Mouse (Mus musculus) heart, embryonic 12.5 days (tissue): Measurements from ENCODE around the gene Gstm1. TPM values are rescaled to one million over a fixed set of nuclear protein-coding genes. Genes with fewer than 3 reads are reported as not detected.
A peak's percentile ranks its signal among the peaks of the same experiment; 100 is the strongest.
"Not testable (repeated sequence)": the region's sequence is repeated elsewhere in the genome, so short reads cannot be mapped to it uniquely, and the experiment has no call there.

Experiments used
- ATAC-seq: fragments of 200-750 bp; cut with Nextera tagmentation; 2 replicates; pipeline ENCODE4 v1.8.0; 2017; ENCODE audit warnings: moderate TSS enrichment, moderate library complexity; ENCODE audit not compliant: insufficient number of reproducible peaks, low FRiP score
- H3K27ac ChIP-seq: fragments of 300-500 bp; sonication (generic); 2 replicates; pipeline ENCODE4 v1.5.1; 2016; ENCODE audit warnings: mild to moderate bottlenecking, moderate library complexity; ENCODE audit not compliant: poor library complexity, severe bottlenecking
- H3K27me3 ChIP-seq: fragments of 300-500 bp; sonication (generic); replicated peaks from 2 replicates; pipeline ENCODE4 v1.6.1; 2016; ENCODE audit warnings: mild to moderate bottlenecking, moderate library complexity
- H3K36me3 ChIP-seq: fragments of 300-500 bp; sonication (generic); 2 replicates; pipeline ENCODE4 v1.6.1; 2016; ENCODE audit warnings: mild to moderate bottlenecking, moderate library complexity
- H3K4me1 ChIP-seq: fragments of 300-500 bp; sonication (generic); replicated peaks from 2 replicates; pipeline ENCODE4 v1.6.1; 2016; ENCODE audit warnings: mild to moderate bottlenecking
- H3K4me2 ChIP-seq: fragments of 300-500 bp; sonication (generic); 2 replicates; pipeline ENCODE4 v1.6.1; 2016; ENCODE audit warnings: mild to moderate bottlenecking, moderate library complexity
- H3K4me3 ChIP-seq: fragments of 300-500 bp; sonication (generic); 2 replicates; pipeline ENCODE4 v1.5.1; 2016; ENCODE audit warnings: mild to moderate bottlenecking
- H3K9ac ChIP-seq: fragments of 300-500 bp; sonication (generic); 2 replicates; pipeline ENCODE4 v1.6.1; 2016; ENCODE audit warnings: mild to moderate bottlenecking, moderate library complexity
- H3K9me3 ChIP-seq: fragments of 300-500 bp; sonication (generic); replicated peaks from 2 replicates; pipeline ENCODE4 v1.6.1; 2016; ENCODE audit warnings: mild to moderate bottlenecking, moderate library complexity
- WGBS: fragments of 180-500 bp; shearing (Covaris S2); methylation state at CpG from one replicate; pipeline ENCODE4 v1.1.7; 2016; 5-methylcytosine and 5-hydroxymethylcytosine counted together
- polyA plus RNA-seq: library from polyadenylated mRNA; unstranded; fragments of >200 nt; fragmentation: Nextera tagmentation; extraction: Ambion mirVana; gene quantifications from 2 replicates; pipeline ENCODE4 v1.2.1, GENCODE M21; 2016

The Gstm1 gene
- polyA plus RNA-seq, 1 experiment from 2014 or later: 35.6 TPM

DNA sequence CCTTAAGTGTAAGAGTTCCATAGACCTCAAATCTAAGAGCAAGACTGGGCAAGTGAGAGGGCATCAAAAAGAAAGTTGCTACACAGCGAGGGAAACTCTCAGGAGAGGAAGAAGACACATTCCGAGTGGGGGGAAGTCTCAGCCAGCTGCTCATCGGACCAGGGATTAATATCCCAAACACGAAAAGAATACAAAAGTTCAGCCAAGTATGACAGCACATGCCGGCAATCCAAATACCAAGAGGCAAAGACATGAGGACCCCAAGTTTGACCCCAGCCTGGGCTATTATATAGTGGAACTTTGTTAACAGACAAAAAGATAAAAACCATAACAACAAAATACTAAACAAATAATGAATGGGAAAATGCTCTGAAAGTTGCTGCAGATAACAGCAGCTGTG, 15.4 kb upstream of the Gstm1 start:
- peaks cover 17% of the 10 kb centered on the region for H3K27me3 ChIP-seq
- no peak overlapping the region for H3K9ac ChIP-seq
- no peaks in the 10 kb centered on the region for H3K4me1 ChIP-seq
- H3K4me2 ChIP-seq: no peak overlapping the region
- H3K27ac ChIP-seq: no peak overlapping the region
- H3K9me3 ChIP-seq: no peaks in the 10 kb centered on the region
- no peak for ATAC-seq
- H3K36me3 ChIP-seq: no peaks in the 10 kb centered on the region
- H3K4me3 ChIP-seq: no peak overlapping the region
- WGBS: 79% methylated on average over 5 of the region's 5 CpGs

DNA sequence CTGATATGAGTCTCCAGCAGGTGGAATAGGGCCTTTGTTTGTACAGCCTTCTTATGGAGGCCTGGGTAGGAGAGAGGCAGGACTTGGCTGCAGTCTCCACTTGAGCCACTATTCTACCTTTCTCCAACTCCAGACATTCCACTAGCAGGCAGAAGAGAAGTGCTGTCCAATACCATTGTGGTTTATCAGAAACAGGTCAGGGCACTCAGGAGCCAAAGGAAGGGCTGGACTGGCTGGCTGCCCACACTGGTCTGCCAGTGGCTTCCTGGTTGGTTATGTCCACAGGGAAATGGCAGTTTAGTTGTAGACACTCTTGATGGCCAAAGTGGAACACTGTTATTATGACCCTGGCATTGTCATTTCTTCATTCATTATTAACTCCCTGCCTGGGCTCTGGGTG, 14.3 kb upstream of the Gstm1 start:
- Histone ChIP-seq H3K27me3 (peaks cover 20% of the 10 kb centered on the region), H3K4me2 (no peak overlapping the region), H3K9me3 (no peaks in the 10 kb centered on the region), H3K36me3 (no peaks in the 10 kb centered on the region), H3K27ac (no peak overlapping the region), H3K4me3 (no peak overlapping the region), H3K4me1 (no peaks in the 10 kb centered on the region), H3K9ac (no peak overlapping the region)
- ATAC-seq: no peak

DNA sequence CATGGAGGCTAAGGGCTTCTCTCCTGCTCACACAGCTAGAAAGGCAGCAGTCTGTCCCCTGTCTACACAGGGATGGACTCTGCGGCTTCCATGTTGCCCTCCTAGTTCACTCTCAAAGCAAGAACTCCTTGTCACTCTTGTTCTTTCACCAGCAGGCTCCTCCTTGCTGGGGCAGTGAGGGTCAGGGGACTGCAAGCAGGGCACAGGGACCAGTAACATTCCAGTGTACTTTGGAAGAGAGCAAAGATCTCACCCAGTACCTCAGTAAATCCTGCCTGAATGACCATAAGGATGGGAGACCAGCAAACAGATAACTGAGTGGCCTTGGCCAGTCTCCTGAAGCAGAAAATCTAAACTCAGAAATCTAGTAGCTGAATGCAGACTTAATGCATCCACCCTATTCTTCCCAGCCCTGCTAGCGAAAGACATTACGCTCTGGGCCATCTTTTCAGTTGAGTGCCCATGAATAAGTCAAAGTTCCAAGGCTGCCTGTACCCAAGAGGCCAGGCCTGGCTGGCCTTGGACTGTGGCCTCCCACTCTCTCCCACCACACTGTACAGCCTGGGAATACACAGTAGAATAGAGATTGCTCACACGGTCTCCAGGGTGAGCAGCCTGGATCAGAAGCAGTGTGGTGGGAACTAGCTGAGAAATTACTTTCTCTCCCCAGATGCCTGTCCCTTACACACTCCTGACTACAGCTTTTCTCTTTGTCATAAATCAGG, 11.0 kb upstream of the Gstm1 start:
- Histone ChIP-seq H3K9me3 (no peaks in the 10 kb centered on the region), H3K4me2 (no peak overlapping the region), H3K27me3 (peaks cover 19% of the 10 kb centered on the region), H3K27ac (no peak overlapping the region), H3K9ac (no peak overlapping the region), H3K4me3 (no peak overlapping the region), H3K36me3 (no peaks in the 10 kb centered on the region), H3K4me1 (no peaks in the 10 kb centered on the region)
- ATAC-seq: no peak
- 83% methylated on average over 4 of the region's 4 CpGs for WGBS

DNA sequence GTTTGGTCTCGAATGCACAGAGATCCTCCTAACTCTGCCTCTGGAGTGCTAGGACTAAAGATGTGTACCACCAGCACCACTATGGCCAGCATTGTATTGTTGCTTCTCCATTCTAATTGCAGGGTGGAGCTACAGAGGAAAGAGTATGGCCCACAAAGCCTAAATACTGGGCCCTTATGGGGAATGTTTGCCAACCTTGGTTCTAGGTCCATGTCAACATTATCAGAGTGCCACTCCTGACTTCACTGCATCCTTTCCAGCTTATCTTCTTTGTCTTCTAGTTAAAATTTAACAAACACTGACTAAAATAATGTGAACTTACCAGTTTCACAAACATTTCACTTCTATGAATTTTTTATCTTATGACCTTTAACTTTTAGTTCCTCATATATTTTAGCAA, 8.8 kb upstream of the Gstm1 start:
- Histone ChIP-seq H3K4me1 (no peaks in the 10 kb centered on the region), H3K27ac (no peak overlapping the region), H3K9ac (no peak overlapping the region), H3K4me3 (no peak overlapping the region), H3K9me3 (no peaks in the 10 kb centered on the region), H3K27me3 (peaks cover 21% of the 10 kb centered on the region), H3K36me3 (no peaks in the 10 kb centered on the region), H3K4me2 (no peak overlapping the region)
- no peak for ATAC-seq
- 74% methylated on average over 1 of the region's 1 CpGs for WGBS

DNA sequence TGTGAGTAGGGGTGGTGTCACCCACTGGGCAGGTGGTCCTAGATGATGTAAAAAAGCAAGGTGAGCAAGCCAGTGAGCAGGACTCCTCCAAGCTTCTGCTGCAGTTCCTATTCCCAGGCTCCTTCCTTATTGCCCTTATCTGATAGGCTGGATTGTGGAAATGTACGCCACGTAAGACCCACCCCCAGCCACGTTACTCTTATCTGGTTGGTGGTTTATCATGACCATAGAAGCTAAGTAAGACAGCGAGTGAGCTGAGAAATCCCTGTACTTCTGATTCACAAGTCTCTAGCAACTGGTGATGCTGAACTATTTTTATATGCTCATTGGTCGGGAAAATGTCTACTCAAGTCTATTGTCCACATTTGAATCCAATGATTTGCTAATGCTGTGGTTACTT, 8.3 kb upstream of the Gstm1 start:
- H3K9ac ChIP-seq: no peak overlapping the region
- no peak overlapping the region for H3K4me2 ChIP-seq
- H3K27me3 ChIP-seq: peaks cover 21% of the 10 kb centered on the region
- no peaks in the 10 kb centered on the region for H3K9me3 ChIP-seq
- no peaks in the 10 kb centered on the region for H3K4me1 ChIP-seq
- no peak overlapping the region for H3K4me3 ChIP-seq
- ATAC-seq: no peak
- no peaks in the 10 kb centered on the region for H3K36me3 ChIP-seq
- H3K27ac ChIP-seq: no peak overlapping the region
- WGBS: 46% methylated on average over 5 of the region's 5 CpGs

DNA sequence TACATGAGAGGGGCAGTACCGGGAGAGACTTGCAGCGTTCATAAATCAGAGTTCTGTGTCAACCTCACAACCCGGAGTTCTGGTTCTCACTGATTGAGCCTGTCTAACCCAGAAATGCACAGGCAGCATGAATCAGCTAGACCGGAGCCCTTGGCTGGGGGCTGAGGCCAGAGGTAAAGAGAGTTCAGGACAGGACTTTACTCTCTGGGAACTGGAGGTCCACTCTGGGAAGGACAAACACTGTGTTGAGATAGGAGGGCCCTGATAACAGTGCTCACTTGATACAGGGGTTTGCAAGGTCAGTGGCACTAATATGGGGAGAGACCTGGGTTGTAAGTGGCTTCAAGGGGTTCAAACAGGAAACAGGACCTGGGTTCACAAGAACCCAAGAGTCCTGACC, 7.5 kb upstream of the Gstm1 start:
- Histone ChIP-seq H3K36me3 (no peaks in the 10 kb centered on the region), H3K4me2 (no peak overlapping the region), H3K9ac (no peak overlapping the region), H3K9me3 (no peaks in the 10 kb centered on the region), H3K27me3 (peaks cover 21% of the 10 kb centered on the region), H3K4me1 (peaks cover 7% of the 10 kb centered on the region), H3K27ac (no peak overlapping the region), H3K4me3 (no peak overlapping the region)
- ATAC-seq: no peak
- WGBS: 64% methylated on average over 4 of the region's 4 CpGs

DNA sequence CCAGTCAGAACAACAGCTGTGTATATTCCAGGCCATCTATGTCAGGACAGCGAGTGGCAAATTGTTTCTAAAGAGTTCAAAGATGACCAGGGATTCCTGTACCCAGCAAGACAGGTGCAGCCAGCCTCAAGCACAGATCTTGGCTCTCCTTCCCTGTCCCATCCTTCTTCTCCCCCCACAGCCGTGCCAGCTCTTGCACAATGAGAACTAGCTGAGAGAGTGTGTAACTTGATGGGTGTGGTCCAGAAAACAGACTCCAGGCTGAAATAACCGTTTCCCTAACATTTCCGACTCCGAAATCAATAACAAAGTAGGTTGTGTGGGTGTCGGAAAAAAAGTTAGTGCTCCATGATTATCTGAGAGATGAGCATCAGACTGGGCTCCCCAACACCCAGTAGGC, 4.9 kb upstream of the Gstm1 start:
- H3K4me1 ChIP-seq: peaks cover 29% of the 10 kb centered on the region
- H3K27ac ChIP-seq: no peak overlapping the region
- no peak overlapping the region for H3K4me2 ChIP-seq
- peaks cover 6% of the 10 kb centered on the region; the same call in 1 of the 2 replicates for H3K27me3 ChIP-seq
- H3K36me3 ChIP-seq: no peaks in the 10 kb centered on the region
- ATAC-seq: no peak
- no peak overlapping the region for H3K4me3 ChIP-seq
- 73% methylated on average over 6 of the region's 6 CpGs for WGBS
- no peak overlapping the region for H3K9ac ChIP-seq
- no peaks in the 10 kb centered on the region for H3K9me3 ChIP-seq

DNA sequence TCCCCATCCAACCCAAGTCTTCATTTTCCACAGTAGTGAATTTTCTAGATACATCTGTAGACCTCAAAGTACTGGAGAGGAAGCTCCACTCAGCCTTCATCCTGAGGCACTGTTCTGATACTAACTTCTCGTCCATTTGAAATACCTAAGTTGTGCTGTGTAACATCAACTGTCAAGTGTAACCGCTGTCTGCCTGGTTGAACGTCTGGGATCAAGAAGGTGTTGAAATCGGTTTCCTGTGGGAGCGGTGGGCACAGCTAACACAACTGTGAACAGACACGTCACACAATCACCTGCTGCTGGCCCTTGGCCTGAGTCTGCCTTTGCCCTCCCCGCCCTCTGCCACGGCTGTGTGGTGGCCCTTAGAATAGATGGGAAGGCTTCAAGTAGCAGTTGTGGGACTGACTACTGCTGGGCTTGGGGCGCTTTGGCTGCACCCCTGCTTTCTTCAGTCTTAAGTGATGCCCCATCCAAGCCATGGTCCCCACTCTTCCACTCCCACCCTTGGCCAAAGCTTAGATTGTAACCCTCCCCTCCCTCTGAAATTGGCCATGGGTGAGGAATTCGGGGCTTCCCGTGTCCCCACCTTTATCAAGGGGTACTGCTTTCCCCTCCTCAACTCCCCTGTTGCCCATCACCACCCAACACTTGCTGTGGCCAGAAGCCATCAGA, 2.7 kb upstream of the Gstm1 start:
- not testable (repeated sequence) for H3K4me3 ChIP-seq, H3K9ac ChIP-seq, H3K36me3 ChIP-seq, H3K9me3 ChIP-seq, ATAC-seq, H3K4me2 ChIP-seq, H3K27me3 ChIP-seq, H3K27ac ChIP-seq
- H3K4me1 ChIP-seq: peaks cover 35% of the 10 kb centered on the region
- 38% methylated on average over 11 of the region's 11 CpGs for WGBS

DNA sequence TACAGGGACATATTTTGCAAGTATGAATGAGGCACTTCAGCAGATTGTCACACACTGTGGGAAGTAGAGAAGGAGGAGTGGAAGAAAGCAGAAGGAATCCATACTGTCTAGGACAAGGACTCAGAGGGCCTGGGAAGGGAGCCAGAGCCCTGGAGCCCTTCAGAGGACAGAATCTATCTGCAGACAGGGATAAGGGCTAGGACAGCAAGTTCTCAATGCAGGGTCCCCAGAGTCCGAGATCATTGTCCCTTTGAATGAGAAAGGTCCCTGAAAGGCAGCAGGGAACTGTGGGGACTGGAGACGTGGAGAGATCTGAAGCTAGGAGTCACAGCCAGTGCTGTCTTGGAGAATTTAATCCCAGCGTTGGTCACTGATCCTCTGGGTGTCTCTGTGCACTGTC, 1.5 kb upstream of the Gstm1 start:
- H3K27ac ChIP-seq, H3K4me3 ChIP-seq, ATAC-seq, H3K27me3 ChIP-seq, H3K9me3 ChIP-seq, H3K9ac ChIP-seq, H3K4me2 ChIP-seq, H3K36me3 ChIP-seq: not testable (repeated sequence)
- 45% methylated on average over 3 of the region's 3 CpGs for WGBS
- peaks cover 35% of the 10 kb centered on the region for H3K4me1 ChIP-seq

DNA sequence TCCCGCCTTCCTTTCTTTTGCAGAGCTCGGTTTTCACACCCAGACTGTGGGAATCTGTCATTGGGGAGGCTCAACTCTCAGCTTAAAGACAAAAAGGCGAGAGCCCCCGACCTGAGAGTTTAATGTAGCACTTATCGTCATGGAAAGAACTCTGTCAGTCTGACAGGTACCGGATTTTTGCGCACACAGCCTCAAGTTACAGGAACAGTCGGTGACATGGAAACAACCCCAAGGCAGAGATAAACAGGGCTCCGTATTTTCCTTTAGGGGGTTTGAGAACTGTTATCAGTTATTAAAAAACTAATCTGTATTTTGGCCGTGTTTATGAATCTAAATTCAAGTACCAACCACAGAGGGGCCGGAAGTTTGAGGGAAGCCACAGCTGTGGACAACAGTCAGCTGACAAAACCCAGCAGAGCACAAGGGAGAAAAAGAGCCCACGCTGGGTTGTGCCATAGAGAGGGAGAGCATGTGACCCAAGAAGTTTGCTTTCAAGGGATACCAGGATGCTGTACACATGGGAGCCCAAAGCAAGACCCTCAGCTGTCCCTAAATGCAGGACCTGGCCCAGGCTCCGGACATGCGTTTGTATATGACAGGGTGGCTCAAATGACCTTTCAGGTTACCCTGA, 532 bp upstream of the Gstm1 start:
- Histone ChIP-seq H3K4me2 (peak overlapping the region; percentile 72), H3K27me3 (peaks cover 9% of the 10 kb centered on the region), H3K4me1 (peaks cover 36% of the 10 kb centered on the region), H3K9ac (peak overlapping the region; percentile 40; the same call in 1 of the 2 replicates), H3K27ac (peak overlapping the region; percentile 81), H3K9me3 (no peaks in the 10 kb centered on the region), H3K4me3 (peak overlapping the region; percentile 43), H3K36me3 (no peaks in the 10 kb centered on the region)
- WGBS: 21% methylated on average over 14 of the region's 14 CpGs
- ATAC-seq: peak; percentile 6; the same call in 1 of the 2 replicates

DNA sequence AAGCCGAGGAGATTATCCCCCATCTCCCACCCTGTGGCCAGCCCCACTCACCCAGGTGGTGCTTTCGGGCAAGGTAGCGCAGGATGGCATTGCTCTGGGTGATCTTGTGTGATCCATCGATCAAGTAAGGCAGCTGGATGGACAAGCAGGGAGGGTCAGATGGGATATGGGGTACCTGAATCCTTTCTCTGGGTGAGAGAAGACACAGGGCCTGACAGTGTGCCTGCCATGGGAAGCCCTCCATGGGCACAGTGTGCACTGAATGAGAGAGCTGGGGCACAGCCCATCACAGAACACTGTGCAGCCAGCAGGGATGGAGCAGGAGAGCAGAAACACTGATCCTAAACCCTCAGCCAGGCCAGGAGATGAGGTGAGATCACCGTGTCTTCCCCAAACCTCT, 1.3 kb downstream of the Gstm1 start:
- 85% methylated on average over 5 of the region's 5 CpGs for WGBS
- H3K9me3 ChIP-seq, H3K27me3 ChIP-seq, H3K4me3 ChIP-seq, H3K27ac ChIP-seq, H3K36me3 ChIP-seq, ATAC-seq, H3K9ac ChIP-seq: not testable (repeated sequence)
- Histone ChIP-seq H3K4me1 (peaks cover 39% of the 10 kb centered on the region), H3K4me2 (0 out of 2 replicates have a peak overlapping the region, but pooled peaks have one; percentile 72)
